Mouse (Mus musculus) cerebellum, adult 11 months (tissue): Measurements from ENCODE around the gene Gm11596.
"Not testable (repeated sequence)": the region's sequence is repeated elsewhere in the genome, so short reads cannot be mapped to it uniquely, and the experiment has no call there.

Source experiments
- DNase-seq: peaks from one replicate; pipeline ENCODE4 v3.0.0; 2022

Gene Gm11596

DNA sequence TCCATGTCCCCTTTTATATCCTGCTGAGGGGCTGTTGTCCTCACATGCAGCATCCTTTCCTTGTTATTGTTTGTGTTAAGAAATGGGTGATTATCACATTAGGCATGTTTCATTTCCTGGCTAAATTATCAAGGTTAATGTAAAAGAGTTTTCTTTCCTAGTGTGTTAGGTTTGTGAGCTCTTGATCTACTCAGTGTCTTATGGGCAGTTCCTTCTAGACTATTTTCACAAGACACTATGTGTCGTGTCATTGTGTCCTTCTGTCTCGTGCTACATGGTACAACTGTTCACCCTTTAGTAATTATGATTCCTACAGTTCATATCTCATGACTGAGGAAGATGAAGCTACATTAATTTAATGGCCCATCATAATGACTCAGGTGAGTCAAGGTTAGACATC is at the start of gene Gm11596:
Gm11596 (minus strand) TSS at position 101 of the 400 bp plus-strand sequence.
- no peak for DNase-seq

DNA sequence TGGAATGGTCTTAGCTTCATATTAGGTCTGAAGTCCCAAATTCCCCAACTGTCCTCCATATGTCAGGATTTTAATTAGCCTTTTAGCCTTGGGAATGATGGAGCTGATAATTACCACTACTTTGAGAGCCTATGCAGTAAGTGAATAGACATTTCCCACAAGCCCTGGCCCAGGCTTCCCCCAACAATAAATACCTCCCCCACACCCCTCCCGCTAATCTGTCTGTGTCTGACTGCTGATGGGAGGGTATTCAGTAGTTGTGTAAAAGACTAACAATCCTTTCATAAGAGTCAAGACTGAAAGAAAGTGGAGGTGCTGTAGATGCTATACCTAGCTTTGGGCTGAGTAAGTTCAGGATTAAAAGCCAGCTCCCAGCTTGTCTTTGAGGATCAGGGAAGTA is 48.9 kb upstream of the Gm11596 start:
- DNase-seq: no peak

DNA sequence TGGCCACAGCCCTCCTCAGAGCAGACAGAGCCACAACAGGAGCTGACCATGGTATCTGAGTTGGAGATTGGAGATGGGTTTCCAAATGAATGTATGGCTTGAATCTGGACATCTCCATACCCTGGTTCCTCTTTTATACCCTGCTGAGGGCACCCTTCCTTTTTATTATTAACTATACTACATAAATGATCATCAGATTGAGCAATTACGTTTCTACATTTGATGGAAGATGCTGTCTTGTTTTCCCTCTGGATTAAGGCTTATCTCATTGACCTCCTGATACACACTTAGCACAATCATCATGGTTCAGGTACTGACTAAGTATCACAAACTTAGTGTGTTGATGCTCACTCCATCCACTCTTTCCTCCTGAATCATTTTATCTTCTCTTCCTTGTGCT is 44.7 kb upstream of the Gm11596 start, which contains the start of gene 2300003K06Rik:
2300003K06Rik (minus strand) TSS at position 101 of the 400 bp plus-strand sequence.
- no peak for DNase-seq

DNA sequence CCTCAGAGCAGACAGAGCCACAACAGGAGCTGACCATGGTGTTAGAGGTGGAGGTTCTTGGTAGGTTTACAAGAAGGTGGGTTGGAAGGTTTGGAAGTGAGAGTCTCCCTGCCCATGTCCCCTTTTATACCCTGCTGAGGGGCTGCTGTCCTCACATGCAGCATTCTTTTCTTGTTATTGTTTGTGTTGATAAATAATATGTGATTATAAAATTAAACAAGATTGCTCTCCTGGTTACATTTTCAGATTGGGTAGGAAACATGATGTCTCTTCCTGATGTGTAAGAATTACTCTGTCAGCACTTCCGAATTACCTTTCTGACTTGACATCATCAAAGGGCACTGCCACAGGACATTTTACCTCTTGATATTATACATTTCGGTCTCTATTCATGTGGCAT is 22.3 kb upstream of the Gm11596 start, which contains the start of gene Gm11564:
Gm11564 (minus strand) TSS at position 101 of the 400 bp plus-strand sequence.
- DNase-seq: not testable (repeated sequence)

DNA sequence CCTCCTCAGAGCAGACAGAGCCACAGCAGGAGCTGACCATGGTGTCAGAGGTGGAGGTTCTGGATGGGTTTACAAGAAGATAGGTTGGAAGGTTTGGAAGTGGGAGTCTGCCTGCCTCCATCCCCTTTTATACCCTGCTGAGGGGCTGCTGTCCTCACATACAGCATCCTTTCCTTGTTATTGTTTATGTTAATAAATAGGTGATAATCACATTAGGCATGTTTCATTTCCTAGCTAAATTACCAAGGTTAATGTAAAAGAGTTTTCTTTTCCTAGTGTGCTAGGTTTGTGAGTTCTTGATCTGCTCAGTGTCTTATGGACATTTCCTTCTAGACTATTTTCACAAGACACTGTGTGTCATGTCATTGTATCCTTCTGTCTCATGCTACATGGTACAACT is 16.5 kb upstream of the Gm11596 start, which contains the start of gene Krtap4-13:
Krtap4-13 (minus strand) TSS at position 101 of the 400 bp plus-strand sequence.
- DNase-seq: not testable (repeated sequence)

DNA sequence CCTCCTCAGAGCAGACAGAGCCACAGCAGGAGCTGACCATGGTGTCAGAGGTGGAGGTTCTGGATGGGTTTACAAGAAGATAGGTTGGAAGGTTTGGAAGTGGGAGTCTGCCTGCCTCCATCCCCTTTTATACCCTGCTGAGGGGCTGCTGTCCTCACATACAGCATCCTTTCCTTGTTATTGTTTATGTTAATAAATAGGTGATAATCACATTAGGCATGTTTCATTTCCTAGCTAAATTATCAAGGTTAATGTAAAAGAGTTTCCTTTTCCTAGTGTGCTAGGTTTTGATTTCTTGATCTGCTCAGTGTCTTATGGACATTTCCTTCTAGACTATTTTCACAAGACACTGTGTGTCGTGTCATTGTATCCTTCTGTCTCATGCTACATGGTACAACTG is 11.1 kb upstream of the Gm11596 start, which contains the start of gene Gm11554:
Gm11554 (minus strand) TSS at position 101 of the 400 bp plus-strand sequence.
- DNase-seq: not testable (repeated sequence)

- not testable (repeated sequence) for DNase-seq
Measured at GRCm38 (mm10) chr11:99798832-99799231, 5.6 kb upstream of the Gm11596 start, which contains the start of gene Gm11569. Gene Gm11569, minus strand, starts transcription at chr11:99798932.

GRCm38 (mm10) chr11:99784900-99785299 is 8.4 kb downstream of the Gm11596 start, which contains the start of gene Krtap4-9:
Gene Krtap4-9, plus strand, starts transcription at chr11:99785200.
- not testable (repeated sequence) for DNase-seq

GRCm38 (mm10) chr11:99780604-99781003 is 12.7 kb downstream of the Gm11596 start, which contains the start of gene Krtap4-8:
Gene Krtap4-8, minus strand, starts transcription at chr11:99780704.
- no peak for DNase-seq

- no peak for DNase-seq
Measured at GRCm38 (mm10) chr11:99778401-99778800, 14.9 kb downstream of the Gm11596 start.

DNA sequence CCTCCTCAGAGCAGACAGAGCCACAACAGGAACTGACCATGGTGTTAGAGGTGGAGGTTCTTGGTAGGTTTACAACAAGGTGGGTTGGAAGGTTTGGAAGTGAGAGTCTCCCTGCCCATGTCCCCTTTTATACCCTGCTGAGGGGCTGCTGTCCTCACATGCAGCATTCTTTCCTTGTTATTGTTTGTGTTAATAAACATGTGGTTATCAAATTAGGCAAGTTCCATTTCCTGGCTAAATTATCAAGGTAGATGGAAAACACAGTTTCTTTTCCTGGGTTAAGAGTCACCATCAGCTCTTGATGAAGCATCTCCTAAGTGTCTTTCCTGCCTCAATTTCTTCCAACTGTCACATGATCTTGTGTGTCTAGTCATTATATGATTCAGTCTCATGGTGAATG is 20.5 kb downstream of the Gm11596 start, which contains the start of gene Gm11595:
Gm11595 (minus strand) TSS at position 101 of the 400 bp plus-strand sequence.
- not testable (repeated sequence) for DNase-seq

- no peak for DNase-seq
Measured at GRCm38 (mm10) chr11:99768410-99768809, 24.9 kb downstream of the Gm11596 start.

DNA sequence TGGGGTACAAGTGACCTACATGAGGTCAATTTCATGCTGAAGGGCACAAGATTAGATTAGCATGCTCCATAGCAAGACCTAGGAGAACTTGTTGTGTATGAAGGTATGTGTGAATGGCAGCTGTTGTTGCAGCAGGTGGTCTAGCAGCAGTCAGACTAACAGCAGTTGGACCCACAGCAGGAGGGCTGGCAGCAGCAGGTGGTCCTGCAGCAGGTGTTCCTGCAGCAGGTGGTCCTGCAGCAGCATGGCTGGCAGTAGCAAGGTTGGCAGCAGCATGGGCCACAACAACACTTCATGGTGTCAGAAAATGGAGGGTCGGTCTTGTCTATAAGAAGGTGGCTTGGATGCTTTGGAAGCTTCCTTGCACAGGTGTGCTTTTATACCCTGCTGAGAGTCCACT is 34.4 kb downstream of the Gm11596 start:
- DNase-seq: no peak

GRCm38 (mm10) chr11:99743985-99744384 is 49.3 kb downstream of the Gm11596 start:
- DNase-seq: no peak
